1 mouse cellular context compared by ENCODE assay signal in the genomic region with DNA sequence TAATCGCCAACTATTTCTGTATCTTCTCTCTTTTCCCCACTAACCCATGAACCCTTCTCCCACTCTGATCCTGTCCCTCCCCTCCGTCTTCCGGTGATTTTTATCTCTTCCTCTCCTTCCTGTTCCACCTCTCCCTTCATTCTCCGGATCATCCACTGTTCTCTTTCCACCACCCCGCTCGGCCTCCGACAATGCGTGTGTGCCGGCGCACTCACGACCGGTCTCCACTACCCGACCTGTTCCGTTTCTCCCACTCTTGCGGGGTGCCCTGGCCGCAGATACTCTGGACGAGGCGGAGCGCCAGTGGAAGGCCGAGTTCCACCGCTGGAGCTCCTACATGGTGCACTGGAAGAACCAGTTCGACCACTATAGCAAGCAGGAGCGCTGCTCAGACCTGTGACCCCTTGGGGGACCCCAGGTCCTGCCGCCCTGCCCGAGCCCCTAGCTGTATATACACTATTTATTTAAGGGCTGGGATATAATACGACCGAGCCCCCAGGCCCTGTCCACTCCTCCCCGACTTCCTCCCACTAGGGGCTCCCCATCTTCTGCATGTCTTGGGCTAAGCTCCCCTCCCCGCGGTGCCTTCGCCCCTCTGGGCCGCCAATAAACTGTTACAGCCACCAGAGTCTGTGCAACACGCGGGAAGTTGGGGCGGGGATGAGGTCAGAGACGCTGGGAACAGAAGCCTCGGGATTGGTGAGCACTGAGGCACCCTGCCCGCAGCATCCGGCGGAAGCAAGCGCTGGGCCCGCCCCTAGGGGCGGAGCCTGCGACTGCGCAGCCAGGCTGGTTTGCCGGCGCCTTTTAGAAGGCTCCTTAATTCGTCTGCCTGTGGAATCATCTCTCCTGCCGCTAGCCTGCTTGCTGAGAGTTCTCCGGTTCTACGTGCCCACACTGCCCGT.
TF ChIP-seq lines count a peak whose summit lies in the region.

A gene (plus strand): TSS at position 791 of the 905 bp plus-strand sequence.

TF ChIP-seq in myocyte, 11 proteins besides CTCF, POLR2A, EP300 and RAD21 (continued from another document):
- TF ChIP-seq USF1 (IDR thresholded peaks at IDR 0.05; ENCODE audit: low read depth), result no peak
- TF ChIP-seq MYOG (IDR thresholded peaks at IDR 0.05; ENCODE audit: control insufficient read depth in 1 of 3, insufficient read depth in 1 of 3, insufficient read length in 2 of 3, low read depth in 2 of 3), result peak in 1 of 3 experiments; percentile 2
- TF ChIP-seq POLR2AphosphoS2 (IDR thresholded peaks at IDR 0.05; ENCODE audit: insufficient read length, low read depth), result peak; percentile 59
